Mouse (Mus musculus) thymus, adult 2 months (tissue): ENCODE data around the gene Syne1.

Source experiments
- CTCF ChIP-seq: fragments of 200-500 bp; IDR thresholded peaks from 2 replicates; pipeline ENCODE4 v1.5.1; 2012; ENCODE audit warnings: mild to moderate bottlenecking, control low read depth, low read length, moderate library complexity, borderline replicate concordance; ENCODE audit not compliant: control insufficient read depth, poor library complexity, insufficient read depth; ENCODE audit errors: extremely low read depth
- POLR2A ChIP-seq: fragments of 200-500 bp; IDR thresholded peaks from 2 replicates; pipeline ENCODE4 v1.6.1; 2012; ENCODE audit warnings: mild to moderate bottlenecking, low read length, control low read depth, moderate library complexity; ENCODE audit not compliant: control insufficient read depth, poor library complexity, insufficient read depth; ENCODE audit errors: extremely low read depth

GRCm38 (mm10) chr10:5070941-5071231, 480.4 kb downstream of the Syne1 start:
- TF ChIP-seq CTCF (no peak), POLR2A (no peak)
